Mouse (Mus musculus): ENCODE measurements around the gene Cep95. TPM values are rescaled to one million over a fixed set of nuclear protein-coding genes. Genes with fewer than 3 reads are reported as not detected.

The Cep95 gene
- total and polyA plus RNA-seq, 3 experiments: 3.1 to 39.8 (median 23.8) TPM

- Histone ChIP-seq H3K9me3 (replicated peaks) (no peaks in the 10 kb centered on the region), H3K4me1 (ENCODE audit: insufficient read depth, low read depth, low read length) (0 out of 2 replicates have a peak, but pooled peaks cover 2% of the 10 kb centered on the region), H3K36me3 (replicated peaks) (peaks cover 70% of the 10 kb centered on the region), H3K27me3 (ENCODE audit: insufficient read depth, low read length) (no peaks in the 10 kb centered on the region), H3K4me3 (ENCODE audit: low read depth, low read length) (no peak overlapping the region)
- TF ChIP-seq POLR2AphosphoS5 (IDR thresholded peaks at IDR 0.05; ENCODE audit: insufficient replicate concordance, low read depth, low read length) (no peak), TAL1 (conservative IDR thresholded peaks at IDR 0.05; ENCODE audit: low read depth, low read length) (no peak), GATA2 (IDR thresholded peaks at IDR 0.05; ENCODE audit: borderline replicate concordance, low read depth, low read length) (no peak), CTCF (IDR thresholded peaks at IDR 0.05; ENCODE audit: low read depth, low read length) (no peak), GATA1 (IDR thresholded peaks at IDR 0.05; ENCODE audit: borderline replicate concordance, low read length) (no peak)
- DNase-seq (ENCODE audit: low spot score) (no peak), ATAC-seq (ENCODE audit: extremely low read depth, insufficient number of reproducible peaks, low FRiP score, poor library complexity, severe bottlenecking) (no peak)
Observed at GRCm38 (mm10) chr11:106822491-106822890, 33.4 kb downstream of the Cep95 start.

GRCm38 (mm10) chr11:106822911-106823310, 33.9 kb downstream of the Cep95 start:
- H3K4me1 ChIP-seq (ENCODE audit: insufficient read depth, low read depth, low read length): 0 out of 2 replicates have a peak, but pooled peaks cover 2% of the 10 kb centered on the region
- ATAC-seq (ENCODE audit: extremely low read depth, insufficient number of reproducible peaks, low FRiP score, poor library complexity, severe bottlenecking): no peak
- H3K36me3 ChIP-seq (replicated peaks): peaks cover 69% of the 10 kb centered on the region

GRCm38 (mm10) chr11:106823741-106824140, 34.7 kb downstream of the Cep95 start:
- Histone ChIP-seq H3K36me3 (replicated peaks) (peaks cover 70% of the 10 kb centered on the region), H3K4me1 (ENCODE audit: insufficient read depth, low read depth, low read length) (0 out of 2 replicates have a peak, but pooled peaks cover 2% of the 10 kb centered on the region), H3K4me3 (ENCODE audit: low read depth, low read length) (no peak overlapping the region), H3K9me3 (replicated peaks) (no peaks in the 10 kb centered on the region), H3K27me3 (ENCODE audit: insufficient read depth, low read length) (no peaks in the 10 kb centered on the region)
- no peak for ATAC-seq (ENCODE audit: extremely low read depth, insufficient number of reproducible peaks, low FRiP score, poor library complexity, severe bottlenecking)
- TF ChIP-seq TAL1 (conservative IDR thresholded peaks at IDR 0.05; ENCODE audit: low read depth, low read length) (no peak), POLR2AphosphoS5 (IDR thresholded peaks at IDR 0.05; ENCODE audit: insufficient replicate concordance, low read depth, low read length) (no peak), GATA2 (IDR thresholded peaks at IDR 0.05; ENCODE audit: borderline replicate concordance, low read depth, low read length) (no peak), CTCF (IDR thresholded peaks at IDR 0.05; ENCODE audit: low read depth, low read length) (no peak), GATA1 (IDR thresholded peaks at IDR 0.05; ENCODE audit: borderline replicate concordance, low read length) (no peak)
- no peak for DNase-seq (ENCODE audit: low spot score)

More at GRCm38 (mm10) chr11:106822911-106823310, 33.9 kb downstream of the Cep95 start:
- no peak for DNase-seq (ENCODE audit: low spot score)
- H3K4me3 ChIP-seq (ENCODE audit: low read depth, low read length): no peak overlapping the region
- no peaks in the 10 kb centered on the region for H3K27me3 ChIP-seq (ENCODE audit: insufficient read depth, low read length)
- no peaks in the 10 kb centered on the region for H3K9me3 ChIP-seq (replicated peaks)
- TF ChIP-seq TAL1 (conservative IDR thresholded peaks at IDR 0.05; ENCODE audit: low read depth, low read length): no peak
- no peak for TF ChIP-seq GATA1 (IDR thresholded peaks at IDR 0.05; ENCODE audit: borderline replicate concordance, low read length)
- no peak for TF ChIP-seq GATA2 (IDR thresholded peaks at IDR 0.05; ENCODE audit: borderline replicate concordance, low read depth, low read length)
- no peak for TF ChIP-seq CTCF (IDR thresholded peaks at IDR 0.05; ENCODE audit: low read depth, low read length)
- TF ChIP-seq POLR2AphosphoS5 (IDR thresholded peaks at IDR 0.05; ENCODE audit: insufficient replicate concordance, low read depth, low read length): no peak

GRCm38 (mm10) chr11:106824403-106824802, 35.4 kb downstream of the Cep95 start:
- H3K36me3 ChIP-seq (replicated peaks): peaks cover 68% of the 10 kb centered on the region
- TF ChIP-seq GATA1 (IDR thresholded peaks at IDR 0.05; ENCODE audit: borderline replicate concordance, low read length) (no peak), POLR2AphosphoS5 (IDR thresholded peaks at IDR 0.05; ENCODE audit: insufficient replicate concordance, low read depth, low read length) (no peak), GATA2 (IDR thresholded peaks at IDR 0.05; ENCODE audit: borderline replicate concordance, low read depth, low read length) (no peak), CTCF (IDR thresholded peaks at IDR 0.05; ENCODE audit: low read depth, low read length) (no peak), TAL1 (conservative IDR thresholded peaks at IDR 0.05; ENCODE audit: low read depth, low read length) (no peak)

GRCm38 (mm10) chr11:106828079-106828478, 39.0 kb downstream of the Cep95 start:
- TF ChIP-seq POLR2AphosphoS5 (IDR thresholded peaks at IDR 0.05; ENCODE audit: insufficient replicate concordance, low read depth, low read length): no peak
- no peak for TF ChIP-seq GATA2 (IDR thresholded peaks at IDR 0.05; ENCODE audit: borderline replicate concordance, low read depth, low read length)
- TF ChIP-seq TAL1 (conservative IDR thresholded peaks at IDR 0.05; ENCODE audit: low read depth, low read length): no peak
- TF ChIP-seq CTCF (IDR thresholded peaks at IDR 0.05; ENCODE audit: low read depth, low read length): no peak
- no peak for TF ChIP-seq GATA1 (IDR thresholded peaks at IDR 0.05; ENCODE audit: borderline replicate concordance, low read length)
- Histone ChIP-seq H3K9me3 (replicated peaks) (no peaks in the 10 kb centered on the region), H3K27me3 (ENCODE audit: insufficient read depth, low read length) (no peaks in the 10 kb centered on the region), H3K36me3 (replicated peaks) (peaks cover 65% of the 10 kb centered on the region), H3K4me3 (ENCODE audit: low read depth, low read length) (no peak overlapping the region), H3K4me1 (ENCODE audit: insufficient read depth, low read depth, low read length) (no peaks in the 10 kb centered on the region)
- DNase-seq (ENCODE audit: low spot score) (no peak), ATAC-seq (ENCODE audit: extremely low read depth, insufficient number of reproducible peaks, low FRiP score, poor library complexity, severe bottlenecking) (no peak)

More at GRCm38 (mm10) chr11:106824403-106824802, 35.4 kb downstream of the Cep95 start:
- no peaks in the 10 kb centered on the region for H3K9me3 ChIP-seq (replicated peaks)
- H3K4me1 ChIP-seq (ENCODE audit: insufficient read depth, low read depth, low read length): 0 out of 2 replicates have a peak, but pooled peaks cover 2% of the 10 kb centered on the region
- ATAC-seq (ENCODE audit: extremely low read depth, insufficient number of reproducible peaks, low FRiP score, poor library complexity, severe bottlenecking): no peak
- no peaks in the 10 kb centered on the region for H3K27me3 ChIP-seq (ENCODE audit: insufficient read depth, low read length)
- H3K4me3 ChIP-seq (ENCODE audit: low read depth, low read length): no peak overlapping the region
- no peak for DNase-seq (ENCODE audit: low spot score)

GRCm38 (mm10) chr11:106842002-106842401, 53.0 kb downstream of the Cep95 start:
- no peaks in the 10 kb centered on the region for H3K9me3 ChIP-seq (replicated peaks)
- no peak for TF ChIP-seq CTCF (IDR thresholded peaks at IDR 0.05; ENCODE audit: low read depth, low read length)
- no peak for TF ChIP-seq GATA1 (IDR thresholded peaks at IDR 0.05; ENCODE audit: borderline replicate concordance, low read length)
- no peak for TF ChIP-seq TAL1 (conservative IDR thresholded peaks at IDR 0.05; ENCODE audit: low read depth, low read length)
- TF ChIP-seq POLR2AphosphoS5 (IDR thresholded peaks at IDR 0.05; ENCODE audit: insufficient replicate concordance, low read depth, low read length): no peak
- H3K4me3 ChIP-seq (ENCODE audit: low read depth, low read length): no peak overlapping the region
- peaks cover 63% of the 10 kb centered on the region for H3K36me3 ChIP-seq (replicated peaks)
- DNase-seq (ENCODE audit: low spot score): no peak
- H3K27me3 ChIP-seq (ENCODE audit: insufficient read depth, low read length): no peaks in the 10 kb centered on the region
- no peak for ATAC-seq (ENCODE audit: extremely low read depth, insufficient number of reproducible peaks, low FRiP score, poor library complexity, severe bottlenecking)
- no peaks in the 10 kb centered on the region for H3K4me1 ChIP-seq (ENCODE audit: insufficient read depth, low read depth, low read length)

Data from G1E (cell line).